ENCODE assay signal across 8 mouse cellular contexts in genomic region chr1:86530871-86531546, GRCm38 (mm10). TPM values are rescaled to one million over a fixed set of nuclear protein-coding genes. Genes with fewer than 3 reads are reported as not detected.
DNase-seq lines count a peak whose midpoint lies in the region; ATAC-seq and TF ChIP-seq lines count a peak whose summit lies in the region.

No protein-coding gene starts in this region.

- intact Hi-C loops in heart, postnatal 14 days (cut with DNase I): no loop called here

- H3K9me3 ChIP-seq in forebrain, embryonic 14.5 days (replicated peaks; ENCODE audit: control insufficient read depth, low read length): no peaks in the 10 kb centered on the region

- WGBS in forebrain, embryonic 14.5 days: 15% methylated on average over 4 of the region's 4 CpGs

- peaks cover 45% of the 10 kb centered on the region for H3K36me3 ChIP-seq in C2C12 (ENCODE audit: control insufficient read depth, insufficient read depth)
- H3K36me3 ChIP-seq in forebrain, embryonic 14.5 days (ENCODE audit: control insufficient read depth, insufficient read depth, low read length): peaks cover 29% of the 10 kb centered on the region

- H3K9ac ChIP-seq in forebrain, embryonic 14.5 days (ENCODE audit: low read length): no peak overlapping the region; the same call in 1 of the 2 replicates

- H3K4me1 ChIP-seq in forebrain, embryonic 14.5 days (ENCODE audit: control insufficient read depth, insufficient read depth, low read length): peaks cover 16% of the 10 kb centered on the region

- peak; percentile 70 for DNase-seq in cerebellum, adult 9-10 months
- DNase-seq in cerebellum, postnatal 4 days (ENCODE audit: low spot score in 2 of 2): no peak
- peak; percentile 72 for DNase-seq in forebrain, embryonic 14.5 days (ENCODE audit: low spot score)
- DNase-seq in mesoderm, embryonic 11.5 days (ENCODE audit: low read depth, low spot score): peak; percentile 55
- no peak for DNase-seq in right cerebral cortex, postnatal 4 days
- no peak for DNase-seq in heart, postnatal 14 days
- DNase-seq in thymus, postnatal 14 days: no peak

- peaks cover 71% of the 10 kb centered on the region for H3K79me2 ChIP-seq in C2C12 (ENCODE audit: control insufficient read depth, insufficient read depth)

- H3K27me3 ChIP-seq in C2C12 (ENCODE audit: control insufficient read depth, insufficient read depth, insufficient read length): no peaks in the 10 kb centered on the region
- H3K27me3 ChIP-seq in forebrain, embryonic 14.5 days (replicated peaks; ENCODE audit: control insufficient read depth, insufficient read depth, low read length): no peaks in the 10 kb centered on the region

- TF ChIP-seq CTCF in C2C12 (IDR thresholded peaks at IDR 0.05; ENCODE audit: control insufficient read depth, insufficient read depth, insufficient read length): no peak

- peak overlapping the region; percentile 16; the same call in 1 of the 2 replicates for H3K4me2 ChIP-seq in forebrain, embryonic 14.5 days (ENCODE audit: low read length)

- peak overlapping the region; percentile 2 for H3ac ChIP-seq in C2C12 (ENCODE audit: control insufficient read depth, insufficient read length, low read depth)

- ATAC-seq in forebrain, embryonic 14.5 days: no peak

- no peak overlapping the region for H3K4me3 ChIP-seq in C2C12 (ENCODE audit: insufficient read depth, poor library complexity, severe bottlenecking)
- H3K4me3 ChIP-seq in forebrain, embryonic 14.5 days (ENCODE audit: low read depth, low read length): peak overlapping the region; percentile 7; the same call in 1 of the 2 replicates

- no peak overlapping the region for H3K27ac ChIP-seq in forebrain, embryonic 14.5 days (ENCODE audit: low read depth, low read length)

- peaks cover 45% of the 10 kb centered on the region for H3K79me3 ChIP-seq in C2C12 (ENCODE audit: low read depth)

TF ChIP-seq in C2C12, 6 proteins besides CTCF, POLR2A, EP300 and RAD21:
- no peak for TF ChIP-seq USF1 (IDR thresholded peaks at IDR 0.05; ENCODE audit: low read depth)
- no peak for TF ChIP-seq MAX (IDR thresholded peaks at IDR 0.05)
- TF ChIP-seq CEBPB (IDR thresholded peaks at IDR 0.05; ENCODE audit: low read depth): no peak
- no peak for TF ChIP-seq FOSL1 (IDR thresholded peaks at IDR 0.05; ENCODE audit: insufficient read depth, low read length, poor library complexity, severe bottlenecking)
- TF ChIP-seq MYOG (IDR thresholded peaks at IDR 0.05; ENCODE audit: control insufficient read depth, extremely low read depth, insufficient read length): no peak
- TF ChIP-seq MYOD1 (IDR thresholded peaks at IDR 0.05; ENCODE audit: control insufficient read depth, insufficient read length, low read depth): no peak

RNA-seq across cellular contexts. Expression of gene Ptma, which starts 4.5 kb away (rescaled TPM):
- 2,542 TPM for polyA plus RNA-seq in C2C12 (2012; fragmentation: generic; extraction: Trizol)
- polyA plus RNA-seq in forebrain, embryonic 14.5 days (2014; fragmentation: Nextera tagmentation; extraction: Ambion mirVana): 2,309 and 2,480 TPM in 2 replicates
- 100 to 1,000 TPM; 290 to 401 TPM for total RNA-seq in heart, postnatal 14 days (2021)

RNA-seq across cellular contexts. Expression of gene Pde6d, which starts 51.4 kb away (rescaled TPM):
- polyA plus RNA-seq in C2C12 (2012; fragmentation: generic; extraction: Trizol): 41.8 TPM
- 78.1 and 86.3 TPM in 2 replicates for polyA plus RNA-seq in forebrain, embryonic 14.5 days (2014; fragmentation: Nextera tagmentation; extraction: Ambion mirVana)
- 10 to 100 TPM; 40.3 to 44.5 TPM for total RNA-seq in heart, postnatal 14 days (2021)

RNA-seq across cellular contexts. Expression of gene Cops7b, which starts 51.7 kb away (rescaled TPM):
- polyA plus RNA-seq in C2C12 (2012; fragmentation: generic; extraction: Trizol): 25.2 TPM
- 61.7 and 65.4 TPM in 2 replicates for polyA plus RNA-seq in forebrain, embryonic 14.5 days (2014; fragmentation: Nextera tagmentation; extraction: Ambion mirVana)
- 10 to 100 TPM; 10.8 to 11.5 TPM for total RNA-seq in heart, postnatal 14 days (2021)

Comparison
In these comparisons a context has a peak if more than half of its experiments do, and no peak if none do; other contexts are left out.
1. DNase-seq: peak in cerebellum, adult 9-10 months (single experiment), forebrain, embryonic 14.5 days (single experiment) and mesoderm, embryonic 11.5 days (single experiment); none in cerebellum, postnatal 4 days (0 of 2), right cerebral cortex, postnatal 4 days (single experiment), heart, postnatal 14 days (0 of 2) and thymus, postnatal 14 days (single experiment).